Mouse (Mus musculus): Measurements from ENCODE around the gene Nmrk2. TPM values are rescaled to one million over a fixed set of nuclear protein-coding genes. Genes with fewer than 3 reads are reported as not detected.

Nmrk2 gene
- polyA plus RNA-seq, 1 experiment: not detected

DNA sequence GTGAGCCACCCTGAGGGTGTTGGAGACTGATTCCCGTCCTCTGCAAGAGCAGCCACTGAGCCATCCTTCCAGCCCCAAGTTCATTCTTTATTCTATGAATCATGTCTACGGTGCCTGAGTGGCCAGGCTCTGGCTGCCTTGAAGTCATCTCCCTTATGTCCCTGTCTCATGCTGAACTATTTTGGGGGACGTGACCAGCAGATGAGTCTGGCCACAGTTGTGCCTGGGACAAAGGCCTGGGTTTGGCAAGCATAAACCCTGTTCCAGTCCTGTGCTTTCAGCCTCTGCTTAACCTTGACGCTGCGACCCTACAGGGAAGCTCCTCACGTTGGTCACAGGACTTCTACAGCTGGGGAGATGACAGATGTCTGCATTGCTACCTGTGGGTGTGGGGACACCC lies 4.5 kb downstream of the Nmrk2 start:
- H3K4me1 ChIP-seq (ENCODE audit: control insufficient read depth, insufficient read depth, low read length): no peaks in the 10 kb centered on the region
- no peaks in the 10 kb centered on the region for H3K9me3 ChIP-seq (replicated peaks; ENCODE audit: control insufficient read depth, insufficient read depth, low read length, poor library complexity, severe bottlenecking)
- no peak overlapping the region for H3K9ac ChIP-seq (ENCODE audit: low read depth, poor library complexity, severe bottlenecking)
- H3K36me3 ChIP-seq (ENCODE audit: control insufficient read depth, insufficient read depth, low read length, poor library complexity, severe bottlenecking): no peaks in the 10 kb centered on the region
- H3K27me3 ChIP-seq (ENCODE audit: control insufficient read depth, insufficient read depth, low read length, poor library complexity, severe bottlenecking): no peaks in the 10 kb centered on the region
- H3K27ac ChIP-seq (ENCODE audit: insufficient read depth, low read length): no peak overlapping the region
- no peak for TF ChIP-seq EP300 (IDR thresholded peaks at IDR 0.05; ENCODE audit: insufficient read depth, low read depth, low read length)
- no peak for TF ChIP-seq POLR2A (IDR thresholded peaks at IDR 0.05; ENCODE audit: insufficient read depth, low read length)
- no peak for TF ChIP-seq CTCF (IDR thresholded peaks at IDR 0.05; ENCODE audit: low read depth, low read length)
- H3K4me3 ChIP-seq (ENCODE audit: low read depth, low read length): no peak overlapping the region

DNA sequence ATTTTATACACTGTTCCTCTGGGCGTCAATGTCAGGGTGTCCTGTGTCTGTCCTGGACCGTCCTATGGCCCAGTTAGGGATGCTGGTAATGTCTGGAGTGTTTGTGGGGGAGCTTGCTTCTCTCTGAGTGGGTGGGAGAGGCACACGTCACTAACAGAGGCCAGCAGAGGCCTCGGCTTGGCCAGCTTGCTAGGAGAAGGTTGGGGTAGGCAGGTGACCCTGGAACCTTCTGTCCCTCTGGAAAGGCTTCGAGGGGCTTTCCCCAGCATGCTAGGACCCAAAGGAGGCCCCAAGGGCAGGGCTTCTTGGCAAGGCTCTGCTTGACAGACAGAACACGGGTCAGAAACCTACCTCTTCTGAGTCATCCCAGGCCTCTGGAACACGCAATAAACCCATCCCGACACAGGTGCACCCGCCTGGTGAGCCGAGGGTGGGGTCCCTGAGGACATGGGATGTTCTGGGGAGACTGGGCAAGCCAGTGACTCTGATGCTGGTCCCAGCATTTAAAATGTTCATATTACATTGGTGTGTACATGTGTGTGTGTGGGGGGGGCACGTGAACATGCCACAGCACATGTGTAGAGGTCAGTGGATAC lies 5.3 kb downstream of the Nmrk2 start:
- Histone ChIP-seq H3K36me3 (ENCODE audit: control insufficient read depth, insufficient read depth, low read length, poor library complexity, severe bottlenecking) (no peaks in the 10 kb centered on the region), H3K27me3 (ENCODE audit: control insufficient read depth, insufficient read depth, low read length, poor library complexity, severe bottlenecking) (no peaks in the 10 kb centered on the region), H3K9ac (ENCODE audit: low read depth, poor library complexity, severe bottlenecking) (no peak overlapping the region), H3K9me3 (replicated peaks; ENCODE audit: control insufficient read depth, insufficient read depth, low read length, poor library complexity, severe bottlenecking) (no peaks in the 10 kb centered on the region), H3K27ac (ENCODE audit: insufficient read depth, low read length) (no peak overlapping the region), H3K4me1 (ENCODE audit: control insufficient read depth, insufficient read depth, low read length) (no peaks in the 10 kb centered on the region), H3K4me3 (ENCODE audit: low read depth, low read length) (no peak overlapping the region)
- TF ChIP-seq CTCF (IDR thresholded peaks at IDR 0.05; ENCODE audit: low read depth, low read length) (no peak), POLR2A (IDR thresholded peaks at IDR 0.05; ENCODE audit: insufficient read depth, low read length) (no peak), EP300 (IDR thresholded peaks at IDR 0.05; ENCODE audit: insufficient read depth, low read depth, low read length) (no peak)

DNA sequence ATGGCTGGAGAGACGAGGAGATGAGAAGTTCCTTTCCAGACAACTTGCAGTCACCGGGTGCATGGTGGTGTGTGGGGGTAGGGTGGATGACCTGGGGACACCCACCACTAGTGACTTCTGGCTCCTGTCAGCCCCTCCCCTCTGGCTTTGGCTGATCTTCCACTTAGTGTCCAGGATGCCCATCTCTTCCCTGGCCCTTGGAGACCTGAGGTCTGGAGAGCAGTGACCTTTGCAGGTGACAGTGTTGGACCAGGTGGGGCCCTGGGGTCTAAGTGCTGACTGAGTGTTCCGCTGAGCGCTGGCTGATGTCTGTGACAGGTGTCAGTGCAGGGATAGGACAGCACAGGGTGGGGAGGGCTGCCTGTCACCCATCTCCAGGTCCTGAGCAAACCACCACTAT lies 6.6 kb downstream of the Nmrk2 start:
- Histone ChIP-seq H3K4me1 (ENCODE audit: control insufficient read depth, insufficient read depth, low read length) (no peaks in the 10 kb centered on the region), H3K27me3 (ENCODE audit: control insufficient read depth, insufficient read depth, low read length, poor library complexity, severe bottlenecking) (no peaks in the 10 kb centered on the region), H3K9ac (ENCODE audit: low read depth, poor library complexity, severe bottlenecking) (no peak overlapping the region), H3K27ac (ENCODE audit: insufficient read depth, low read length) (no peak overlapping the region), H3K36me3 (ENCODE audit: control insufficient read depth, insufficient read depth, low read length, poor library complexity, severe bottlenecking) (no peaks in the 10 kb centered on the region), H3K4me3 (ENCODE audit: low read depth, low read length) (no peak overlapping the region), H3K9me3 (replicated peaks; ENCODE audit: control insufficient read depth, insufficient read depth, low read length, poor library complexity, severe bottlenecking) (no peaks in the 10 kb centered on the region)
- TF ChIP-seq POLR2A (IDR thresholded peaks at IDR 0.05; ENCODE audit: insufficient read depth, low read length): no peak
- no peak for TF ChIP-seq CTCF (IDR thresholded peaks at IDR 0.05; ENCODE audit: low read depth, low read length)
- no peak for TF ChIP-seq EP300 (IDR thresholded peaks at IDR 0.05; ENCODE audit: insufficient read depth, low read depth, low read length)

DNA sequence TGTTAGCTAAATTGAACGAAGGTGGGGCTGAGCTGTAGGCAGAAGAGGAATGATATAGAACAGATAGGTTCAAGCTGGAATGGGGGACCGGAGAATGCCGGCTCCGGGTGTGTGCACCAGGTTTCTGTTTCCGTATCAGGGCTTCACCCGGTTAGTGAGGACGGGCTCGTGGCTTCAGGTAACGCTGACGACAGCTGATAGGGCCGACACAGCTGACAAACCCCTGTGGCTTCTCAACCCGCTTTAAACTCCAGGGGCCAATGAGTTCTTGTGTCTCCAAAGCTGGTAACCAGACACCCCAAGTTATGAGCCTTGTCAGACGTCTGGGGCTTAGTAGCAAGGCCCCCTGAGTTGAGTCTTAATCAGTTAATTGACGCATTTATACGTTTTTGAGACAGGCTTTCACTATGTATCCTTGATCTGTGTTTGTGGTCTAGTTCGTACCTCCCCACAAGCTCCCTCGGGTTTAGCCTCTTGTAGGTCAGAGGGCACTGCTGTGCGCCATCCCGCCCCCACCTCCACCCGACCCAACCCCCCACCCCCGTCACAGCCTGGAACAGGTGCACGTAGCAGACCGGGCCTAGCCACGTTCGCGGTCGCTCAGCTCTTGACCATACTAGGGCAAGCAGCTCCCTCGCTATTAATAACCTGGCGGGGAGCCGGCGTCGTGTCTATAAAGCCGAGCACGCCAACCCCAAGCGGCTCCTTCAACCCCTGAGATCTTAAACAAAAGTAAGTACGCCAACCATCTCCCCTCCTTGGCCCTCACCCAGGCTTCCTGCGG lies 7.7 kb downstream of the Nmrk2 start:
- Histone ChIP-seq H3K4me3 (ENCODE audit: low read depth, low read length) (no peak overlapping the region), H3K9me3 (replicated peaks; ENCODE audit: control insufficient read depth, insufficient read depth, low read length, poor library complexity, severe bottlenecking) (no peaks in the 10 kb centered on the region), H3K4me1 (ENCODE audit: control insufficient read depth, insufficient read depth, low read length) (no peaks in the 10 kb centered on the region), H3K27me3 (ENCODE audit: control insufficient read depth, insufficient read depth, low read length, poor library complexity, severe bottlenecking) (no peaks in the 10 kb centered on the region), H3K36me3 (ENCODE audit: control insufficient read depth, insufficient read depth, low read length, poor library complexity, severe bottlenecking) (no peaks in the 10 kb centered on the region), H3K27ac (ENCODE audit: insufficient read depth, low read length) (no peak overlapping the region), H3K9ac (ENCODE audit: low read depth, poor library complexity, severe bottlenecking) (peak overlapping the region; percentile 19; the same call in 1 of the 2 replicates)
- no peak for TF ChIP-seq POLR2A (IDR thresholded peaks at IDR 0.05; ENCODE audit: insufficient read depth, low read length)
- no peak for TF ChIP-seq CTCF (IDR thresholded peaks at IDR 0.05; ENCODE audit: low read depth, low read length)
- no peak for TF ChIP-seq EP300 (IDR thresholded peaks at IDR 0.05; ENCODE audit: insufficient read depth, low read depth, low read length)

DNA sequence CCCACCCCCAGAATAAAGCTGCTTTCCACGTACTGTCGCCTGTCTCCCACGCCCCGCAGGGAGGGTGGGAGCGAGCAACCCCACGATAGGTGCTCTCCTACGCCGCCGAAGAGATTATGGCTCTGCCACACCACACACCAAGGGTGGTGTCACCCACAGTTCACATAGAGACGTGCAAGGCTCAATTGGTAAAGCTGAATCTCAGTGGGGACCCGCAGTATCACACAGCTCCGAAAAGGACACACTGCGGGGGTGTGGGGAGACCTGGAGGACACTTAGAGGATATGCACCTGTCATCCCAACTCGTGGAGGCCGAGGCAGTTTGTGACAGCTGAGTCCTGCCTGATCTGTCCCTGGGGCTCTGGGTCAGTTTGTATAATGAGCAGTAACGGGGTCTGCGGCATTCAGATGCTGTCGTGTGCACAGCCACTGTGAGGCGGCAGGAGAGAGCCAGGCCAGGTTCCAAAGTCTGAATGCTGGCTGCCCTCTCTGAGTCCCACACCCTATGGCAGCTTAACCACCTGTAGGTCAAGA lies 8.8 kb downstream of the Nmrk2 start:
- Histone ChIP-seq H3K4me3 (ENCODE audit: low read depth, low read length) (peak overlapping the region; percentile 71), H3K4me1 (ENCODE audit: control insufficient read depth, insufficient read depth, low read length) (no peaks in the 10 kb centered on the region), H3K27ac (ENCODE audit: insufficient read depth, low read length) (no peak overlapping the region), H3K9ac (ENCODE audit: low read depth, poor library complexity, severe bottlenecking) (peak overlapping the region; percentile 57), H3K27me3 (ENCODE audit: control insufficient read depth, insufficient read depth, low read length, poor library complexity, severe bottlenecking) (no peaks in the 10 kb centered on the region), H3K36me3 (ENCODE audit: control insufficient read depth, insufficient read depth, low read length, poor library complexity, severe bottlenecking) (no peaks in the 10 kb centered on the region), H3K9me3 (replicated peaks; ENCODE audit: control insufficient read depth, insufficient read depth, low read length, poor library complexity, severe bottlenecking) (no peaks in the 10 kb centered on the region)
- TF ChIP-seq EP300 (IDR thresholded peaks at IDR 0.05; ENCODE audit: insufficient read depth, low read depth, low read length) (no peak), POLR2A (IDR thresholded peaks at IDR 0.05; ENCODE audit: insufficient read depth, low read length) (no peak), CTCF (IDR thresholded peaks at IDR 0.05; ENCODE audit: low read depth, low read length) (no peak)

Measured in ES-Bruce4 (cell line).